Mouse (Mus musculus): ENCODE measurements around the gene Pdzk1.

GRCm38 (mm10) chr3:96832930-96833329 lies 3.8 kb downstream of the Pdzk1 start:
- no peak for TF ChIP-seq CTCF (IDR thresholded peaks at IDR 0.05)
- no peak for TF ChIP-seq EP300 (IDR thresholded peaks at IDR 0.05)
